Mouse (Mus musculus) left cerebral cortex, adult 8-10 months (tissue): ENCODE measurements around the gene Fignl2. TPM values are rescaled to one million over a fixed set of nuclear protein-coding genes. Genes with fewer than 3 reads are reported as not detected.

Experiments used
- DNase-seq, 2 experiments: peaks; one replicate each; pipeline ENCODE4 v3.0.0; 2022; ENCODE audit warnings: low spot score in 2 of 2
- total RNA-seq, 4 experiments: library from RNA; stranded (reverse); gene quantifications; 2 replicates each; pipeline ENCODE4 v1.2.4; 2022

The Fignl2 gene
- total RNA-seq, 4 experiments from 2014 or later: 1.5 to 1.8 (median 1.6) TPM

- no peak for DNase-seq
These were observed 67.0 kb downstream of the Fignl2 start for GRCm38 (mm10) chr15:101011352-101011751.

DNA sequence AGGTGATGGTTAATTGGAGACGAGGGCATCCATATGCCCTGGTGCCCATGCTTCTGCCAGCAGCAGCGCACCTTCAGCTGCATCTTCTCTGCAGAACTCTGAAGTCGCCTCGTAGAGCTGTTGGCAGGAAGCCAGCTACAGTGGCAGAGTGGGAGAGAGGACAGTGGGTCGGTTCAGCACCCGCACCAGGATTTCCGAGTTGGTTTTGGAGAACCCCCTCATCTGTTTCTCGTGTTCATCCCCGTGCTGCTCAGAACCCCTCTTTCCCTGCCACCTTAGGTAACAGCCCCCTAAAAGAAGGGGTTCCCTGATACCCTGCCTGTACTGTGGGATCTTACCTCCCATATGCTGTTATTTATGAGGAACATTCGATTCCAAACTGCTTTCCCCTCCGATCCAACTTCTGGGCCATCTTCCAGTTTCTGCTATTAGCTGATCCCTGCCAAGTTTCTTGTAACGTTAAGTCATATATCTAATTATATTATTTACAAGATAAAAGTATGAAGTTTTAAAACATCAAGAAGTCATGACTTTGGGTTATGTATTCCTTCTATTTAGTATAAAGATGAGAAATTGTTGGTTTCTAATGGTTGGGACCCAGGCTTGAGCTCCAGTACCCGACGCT lies 69.9 kb downstream of the Fignl2 start:
- DNase-seq: peak in 1 of 2 experiments; percentile 55

- peak in 1 of 2 experiments; percentile 68 for DNase-seq
These were observed 71.1 kb downstream of the Fignl2 start for GRCm38 (mm10) chr15:101007236-101007635.

GRCm38 (mm10) chr15:101006251-101007040 lies 71.9 kb downstream of the Fignl2 start:
- no peak for DNase-seq

- DNase-seq: peak; percentile 46 to 82
These were observed 72.7 kb downstream of the Fignl2 start for GRCm38 (mm10) chr15:101005717-101006116.

DNA sequence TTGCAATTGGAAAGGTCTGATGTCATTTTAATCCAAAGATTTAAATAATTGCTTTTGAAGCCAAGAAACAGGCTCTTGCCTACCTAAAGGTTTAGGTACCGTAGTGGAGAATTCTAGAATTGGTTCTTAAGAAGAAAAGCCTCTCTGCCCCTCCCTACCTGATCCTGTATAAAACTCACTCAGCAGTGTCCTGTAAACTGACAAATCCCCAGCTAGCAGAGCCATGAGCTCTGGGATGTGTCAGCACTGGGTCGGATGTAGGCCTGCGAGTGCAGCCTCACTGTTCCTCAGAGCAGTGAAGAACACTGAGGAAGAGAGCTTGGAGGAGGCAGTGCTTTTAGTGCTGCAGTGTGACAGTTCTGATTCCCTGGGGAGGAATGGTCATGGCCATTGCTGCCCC lies 73.8 kb downstream of the Fignl2 start:
- DNase-seq: no peak

DNA sequence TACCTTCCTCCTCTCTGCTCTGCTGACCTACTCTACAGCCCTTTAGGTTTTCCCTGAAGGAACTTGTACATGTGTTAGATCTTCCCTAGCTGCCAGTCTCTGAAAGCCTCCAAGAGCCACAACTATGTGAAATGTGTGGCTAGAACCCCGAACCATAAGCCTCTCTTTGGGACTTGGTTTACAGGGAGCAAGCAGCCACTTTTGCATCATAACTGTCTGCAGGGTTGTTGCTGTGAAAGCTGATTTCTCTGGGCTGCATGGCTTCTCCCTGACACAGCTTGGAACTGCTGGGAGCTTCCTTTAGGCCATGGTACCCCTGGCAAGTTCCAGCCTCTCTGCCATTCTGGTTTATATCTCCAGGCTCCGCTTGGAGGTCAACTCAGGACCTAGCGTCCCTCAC lies 75.9 kb downstream of the Fignl2 start:
- no peak for DNase-seq

GRCm38 (mm10) chr15:101001685-101002084 lies 76.7 kb downstream of the Fignl2 start:
- no peak for DNase-seq

Other genes with a start within 250 kb of the Fignl2 start
- 100 to 1,000 TPM; 200 to 226 (median 209) TPM for gene Scn8a, start 208.7 kb downstream of the Fignl2 start, total RNA-seq
- not detected for gene Gm47841, start 31.2 kb downstream of the Fignl2 start, total RNA-seq
- under 1 TPM in 1 of 4 experiments, not detected in 3; 0.34 TPM for gene Ankrd33, start 37.2 kb upstream of the Fignl2 start, total RNA-seq
- 10 to 100 TPM; 18.9 to 25.1 (median 19.3) TPM for gene Acvrl1, start 50.0 kb upstream of the Fignl2 start, total RNA-seq
- 100 to 1,000 TPM; 100 to 118 (median 110) TPM for gene Acvr1b, start 95.5 kb upstream of the Fignl2 start, total RNA-seq
- 10 to 100 TPM; 56.3 to 63.9 (median 62.1) TPM for gene Grasp, start 145.6 kb upstream of the Fignl2 start, total RNA-seq
- gene Nr4a1, start 175.7 kb upstream of the Fignl2 start, total RNA-seq: 100 to 1,000 TPM in 1 of 4 experiments, 10 to 100 TPM in 3; 36.3 to 102 (median 74.5) TPM
- 10 to 100 TPM; 35.9 to 39.3 (median 37.6) TPM for gene Atg101, start 205.7 kb upstream of the Fignl2 start, total RNA-seq
- under 1 TPM in 3 of 4 experiments, not detected in 1; 0.18 to 0.91 (median 0.84) TPM for gene 6030408B16Rik, start 214.6 kb upstream of the Fignl2 start, total RNA-seq